ENCODE assay signal across 8 mouse cellular contexts in the genomic region with DNA sequence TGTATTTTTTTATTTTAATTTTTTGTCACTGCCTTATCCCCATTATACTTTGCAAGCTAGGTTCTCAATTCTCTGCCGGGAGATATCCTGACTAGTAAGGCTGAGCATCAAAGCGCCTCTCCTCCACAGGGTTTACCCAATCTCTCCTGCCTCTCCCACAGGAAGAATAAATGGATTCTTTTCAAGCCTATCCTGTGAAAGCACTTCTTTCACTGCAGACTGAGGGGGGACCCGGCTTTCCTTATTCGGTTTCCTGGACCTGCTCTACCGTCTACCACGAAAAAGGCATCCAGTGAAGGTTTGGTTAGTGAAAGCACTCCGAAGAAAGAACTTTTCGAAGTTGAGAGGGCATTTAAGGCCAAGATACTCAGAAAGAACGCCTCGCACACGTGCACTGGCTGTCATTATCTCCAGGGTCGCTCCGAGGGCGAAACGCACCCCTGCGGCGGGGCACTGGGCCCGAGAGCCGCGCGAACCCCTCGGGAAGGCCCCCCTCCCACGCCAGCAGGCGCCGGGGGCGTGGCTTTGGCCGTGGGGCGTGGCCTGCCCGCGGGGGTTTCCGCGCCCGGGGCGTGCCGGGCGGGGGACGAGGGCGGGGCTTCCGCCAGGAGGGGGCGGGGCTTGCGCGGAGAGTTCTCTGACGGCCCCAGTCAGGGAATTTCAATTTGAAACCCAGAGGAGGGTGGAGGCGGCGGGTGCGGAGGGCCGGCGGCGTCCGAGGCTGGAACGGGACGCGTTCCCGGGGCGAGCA. TPM values are rescaled to one million over a fixed set of nuclear protein-coding genes. Genes with fewer than 3 reads are reported as not detected.
DNase-seq lines count a peak whose midpoint lies in the region; ATAC-seq and TF ChIP-seq lines count a peak whose summit lies in the region.

Epb41l2 (plus strand) TSS at position 591 of the 751 bp plus-strand sequence.

- peak; percentile 86 for DNase-seq in heart, postnatal 0 days (ENCODE audit: low spot score)
- peak; percentile 96 to 97 for DNase-seq in kidney, postnatal 4 days
- DNase-seq in neural tube, embryonic 11.5 days (ENCODE audit: low spot score) = peak; percentile 90

- peak within 1 kb of the TSS; percentile 56; the same call in 1 of the 2 replicates for H3K27ac ChIP-seq in ES-Bruce4 (ENCODE audit: insufficient read depth, low read length)
- H3K27ac ChIP-seq in forebrain, embryonic 13.5 days = peak within 1 kb of the TSS; percentile 57
- H3K27ac ChIP-seq in heart, postnatal 0 days (ENCODE audit: low read depth) = peak within 1 kb of the TSS; percentile 87
- H3K27ac ChIP-seq in liver, embryonic 15.5 days (replicated peaks) = peak within 1 kb of the TSS; percentile 72
- H3K27ac ChIP-seq in neural tube, embryonic 11.5 days (ENCODE audit: low read depth, low read length) = peak within 1 kb of the TSS; percentile 70; the same call in 1 of the 2 replicates
- peak within 1 kb of the TSS; percentile 87 for H3K27ac ChIP-seq in stomach, embryonic 16.5 days (ENCODE audit: low read length)

- peak within 1 kb of the TSS; percentile 81 for H3K4me2 ChIP-seq in forebrain, embryonic 13.5 days
- peak within 1 kb of the TSS; percentile 88 for H3K4me2 ChIP-seq in heart, postnatal 0 days (ENCODE audit: low read depth, low read length)
- H3K4me2 ChIP-seq in liver, embryonic 15.5 days = peak within 1 kb of the TSS; percentile 96
- peak within 1 kb of the TSS; percentile 71 for H3K4me2 ChIP-seq in neural tube, embryonic 11.5 days (ENCODE audit: low read depth)
- peak within 1 kb of the TSS; percentile 78 for H3K4me2 ChIP-seq in stomach, embryonic 16.5 days (ENCODE audit: low read depth, low read length)

- no peaks in the 10 kb centered on the region for H3K27me3 ChIP-seq in ES-Bruce4 (ENCODE audit: control insufficient read depth, insufficient read depth, low read length, poor library complexity, severe bottlenecking)
- H3K27me3 ChIP-seq in forebrain, embryonic 13.5 days = no peaks in the 10 kb centered on the region
- no peaks in the 10 kb centered on the region for H3K27me3 ChIP-seq in heart, postnatal 0 days (ENCODE audit: control insufficient read depth, insufficient read depth, low read length)
- peaks cover 32% of the 10 kb centered on the region for H3K27me3 ChIP-seq in liver, embryonic 15.5 days
- H3K27me3 ChIP-seq in neural tube, embryonic 11.5 days (ENCODE audit: control insufficient read depth, insufficient read depth, low read length) = no peaks in the 10 kb centered on the region
- no peaks in the 10 kb centered on the region for H3K27me3 ChIP-seq in stomach, embryonic 16.5 days (ENCODE audit: control insufficient read depth, insufficient read depth, low read length)

- peak; percentile 57 for ATAC-seq in cerebellum, adult (ENCODE audit: insufficient number of reproducible peaks, low FRiP score, low TSS enrichment)
- peak; percentile 93 for ATAC-seq in forebrain, embryonic 13.5 days
- peak; percentile 95 for ATAC-seq in heart, postnatal 0 days (ENCODE audit: insufficient read depth, low read depth)
- peak; percentile 90 for ATAC-seq in liver, embryonic 15.5 days (ENCODE audit: insufficient read depth)
- ATAC-seq in neural tube, embryonic 11.5 days (ENCODE audit: insufficient read depth, low FRiP score, low TSS enrichment) = peak; percentile 94
- ATAC-seq in stomach, embryonic 16.5 days (ENCODE audit: insufficient read depth, low FRiP score) = peak; percentile 96

- peak within 1 kb of the TSS; percentile 92 for H3K4me3 ChIP-seq in ES-Bruce4 (ENCODE audit: low read depth, low read length)
- peak within 1 kb of the TSS; percentile 74 for H3K4me3 ChIP-seq in forebrain, embryonic 13.5 days
- peak within 1 kb of the TSS; percentile 95 for H3K4me3 ChIP-seq in heart, postnatal 0 days (ENCODE audit: low read depth, low read length)
- peak within 1 kb of the TSS; percentile 75 for H3K4me3 ChIP-seq in liver, embryonic 15.5 days (replicated peaks)
- peak within 1 kb of the TSS; percentile 93 for H3K4me3 ChIP-seq in neural tube, embryonic 11.5 days (ENCODE audit: low read depth, low read length)
- peak within 1 kb of the TSS; percentile 82 for H3K4me3 ChIP-seq in stomach, embryonic 16.5 days (replicated peaks; ENCODE audit: low read length)

- no peaks in the 10 kb centered on the region for H3K36me3 ChIP-seq in ES-Bruce4 (ENCODE audit: control insufficient read depth, insufficient read depth, low read length, poor library complexity, severe bottlenecking)
- H3K36me3 ChIP-seq in forebrain, embryonic 13.5 days (ENCODE audit: poor library complexity, severe bottlenecking) = no peaks in the 10 kb centered on the region
- H3K36me3 ChIP-seq in heart, postnatal 0 days (replicated peaks; ENCODE audit: control insufficient read depth, insufficient read depth, low read length) = no peaks in the 10 kb centered on the region
- no peaks in the 10 kb centered on the region for H3K36me3 ChIP-seq in liver, embryonic 15.5 days (replicated peaks)
- no peaks in the 10 kb centered on the region for H3K36me3 ChIP-seq in neural tube, embryonic 11.5 days (ENCODE audit: control insufficient read depth, insufficient read depth, low read length)
- H3K36me3 ChIP-seq in stomach, embryonic 16.5 days (ENCODE audit: control insufficient read depth, insufficient read depth, low read length) = no peaks in the 10 kb centered on the region

- TF ChIP-seq EP300 in ES-Bruce4 (IDR thresholded peaks at IDR 0.05; ENCODE audit: insufficient read depth, low read depth, low read length) = no peak
- TF ChIP-seq EP300 in heart, postnatal 0 days (IDR thresholded peaks at IDR 0.05; ENCODE audit: low read depth) = no peak

- peaks cover 3% of the 10 kb centered on the region for H3K4me1 ChIP-seq in ES-Bruce4 (ENCODE audit: control insufficient read depth, insufficient read depth, low read length)
- peaks cover 13% of the 10 kb centered on the region for H3K4me1 ChIP-seq in forebrain, embryonic 13.5 days
- peaks cover 19% of the 10 kb centered on the region for H3K4me1 ChIP-seq in heart, postnatal 0 days (ENCODE audit: control insufficient read depth, insufficient read depth)
- peaks cover 17% of the 10 kb centered on the region for H3K4me1 ChIP-seq in liver, embryonic 15.5 days (replicated peaks)
- peaks cover 5% of the 10 kb centered on the region; the same call in 1 of the 2 replicates for H3K4me1 ChIP-seq in neural tube, embryonic 11.5 days (ENCODE audit: control insufficient read depth, insufficient read depth, low read length)
- H3K4me1 ChIP-seq in stomach, embryonic 16.5 days (ENCODE audit: control insufficient read depth, insufficient read depth, low read length) = peaks cover 17% of the 10 kb centered on the region

- no peak for TF ChIP-seq CTCF in ES-Bruce4 (IDR thresholded peaks at IDR 0.05; ENCODE audit: low read depth, low read length)
- no peak for TF ChIP-seq CTCF in heart, postnatal 0 days (IDR thresholded peaks at IDR 0.05; ENCODE audit: low read depth)

- WGBS in forebrain, embryonic 13.5 days = under 1% methylated on average over 49 of the region's 55 CpGs
- WGBS in heart, postnatal 0 days = under 1% methylated on average over 54 of the region's 55 CpGs
- 1% methylated on average over 55 of the region's 55 CpGs for WGBS in liver, embryonic 15.5 days (ENCODE audit: insufficient replicate concordance)
- under 1% methylated on average over 36 of the region's 55 CpGs for WGBS in neural tube, embryonic 11.5 days
- under 1% methylated on average over 50 of the region's 55 CpGs for WGBS in stomach, embryonic 16.5 days

- peak within 1 kb of the TSS; percentile 91 for H3K9ac ChIP-seq in ES-Bruce4 (ENCODE audit: low read depth, poor library complexity, severe bottlenecking)
- peak within 1 kb of the TSS; percentile 78 for H3K9ac ChIP-seq in forebrain, embryonic 13.5 days
- peak within 1 kb of the TSS; percentile 93 for H3K9ac ChIP-seq in heart, postnatal 0 days (replicated peaks; ENCODE audit: low read depth, low read length)
- H3K9ac ChIP-seq in liver, embryonic 15.5 days = peak within 1 kb of the TSS; percentile 69
- H3K9ac ChIP-seq in neural tube, embryonic 11.5 days (ENCODE audit: low read length) = peak within 1 kb of the TSS; percentile 77
- peak within 1 kb of the TSS; percentile 92 for H3K9ac ChIP-seq in stomach, embryonic 16.5 days (ENCODE audit: low read length)

- peak; percentile 35 for TF ChIP-seq POLR2A in ES-Bruce4 (IDR thresholded peaks at IDR 0.05; ENCODE audit: insufficient read depth, low read length)

- H3K9me3 ChIP-seq in ES-Bruce4 (replicated peaks; ENCODE audit: control insufficient read depth, insufficient read depth, low read length, poor library complexity, severe bottlenecking) = no peaks in the 10 kb centered on the region
- no peaks in the 10 kb centered on the region for H3K9me3 ChIP-seq in forebrain, embryonic 13.5 days (replicated peaks)
- no peaks in the 10 kb centered on the region for H3K9me3 ChIP-seq in heart, postnatal 0 days (replicated peaks; ENCODE audit: control insufficient read depth, low read length)
- no peaks in the 10 kb centered on the region for H3K9me3 ChIP-seq in liver, embryonic 15.5 days (replicated peaks)
- H3K9me3 ChIP-seq in neural tube, embryonic 11.5 days (ENCODE audit: control insufficient read depth, low read length) = no peaks in the 10 kb centered on the region
- H3K9me3 ChIP-seq in stomach, embryonic 16.5 days (replicated peaks; ENCODE audit: control insufficient read depth, low read length) = no peaks in the 10 kb centered on the region

RNA-seq across cellular contexts. Expression of gene Epb41l2, which starts in this region (rescaled TPM):
- polyA plus RNA-seq in ES-Bruce4 (2011; ENCODE audit: insufficient read depth, insufficient read length, low read depth, missing spikeins) = 181 and 182 TPM in 2 replicates
- polyA plus RNA-seq in forebrain, embryonic 13.5 days (2015; fragmentation: Nextera tagmentation; extraction: Ambion mirVana) = 22.7 and 24.1 TPM in 2 replicates
- 34.6 and 50.1 TPM in 2 replicates for total RNA-seq in heart, postnatal 0 days (2014; rRNA removed; ENCODE audit: low replicate concordance)
- polyA plus RNA-seq in heart, postnatal 0 days (2015; fragmentation: Nextera tagmentation; extraction: Ambion mirVana) = 21.6 and 25.5 TPM in 2 replicates
- polyA plus RNA-seq in liver, embryonic 15.5 days (2015; fragmentation: Nextera tagmentation; extraction: Ambion mirVana) = 9.7 and 10.0 TPM in 2 replicates
- 45.3 and 47.8 TPM in 2 replicates for polyA plus RNA-seq in neural tube, embryonic 11.5 days (2014; fragmentation: Nextera tagmentation; extraction: Ambion mirVana)
- polyA plus RNA-seq in stomach, embryonic 16.5 days (2015; fragmentation: Nextera tagmentation; extraction: Ambion mirVana) = 60.9 and 62.8 TPM in 2 replicates

Comparison
In these comparisons a context has a peak if more than half of its experiments do, and no peak if none do; other contexts are left out.
1. Peak in every context shown above with its lines: DNase-seq, ATAC-seq, H3K4me3 ChIP-seq and H3K27ac ChIP-seq.